Mouse (Mus musculus) CD8-positive naive resting alpha-beta T cell, adult 2 months (primary cell): ENCODE data around the gene Edem2.

ENCODE experiments used
- DNase-seq, 2 experiments: peaks; one replicate each; pipeline ENCODE4 v3.0.0; 2022; ENCODE audit warnings: low read depth in 2 of 2, low spot score in 2 of 2

Edem2 gene

DNA sequence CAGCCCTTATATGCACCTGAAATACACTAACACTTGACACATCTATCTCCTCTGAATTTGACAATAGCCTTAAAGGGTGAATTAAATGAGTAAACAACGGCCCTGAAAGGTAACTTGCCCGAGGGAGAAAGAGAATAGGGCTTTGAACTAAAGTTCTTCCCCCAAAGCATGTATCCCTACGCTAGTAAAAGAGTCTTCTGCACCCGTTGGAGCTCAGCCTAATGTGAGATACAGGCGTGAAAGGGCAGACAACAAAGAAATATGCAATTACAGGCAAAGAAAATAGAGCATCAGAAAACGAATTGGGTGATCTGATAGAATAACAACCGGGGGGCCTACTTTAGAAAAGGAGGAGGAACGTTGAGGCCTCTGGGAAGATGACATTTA lies 37.9 kb downstream of the Edem2 start:
- no peak for DNase-seq

GRCm38 (mm10) chr2:155689211-155689610 lies 40.1 kb downstream of the Edem2 start:
- DNase-seq = no peak

DNA sequence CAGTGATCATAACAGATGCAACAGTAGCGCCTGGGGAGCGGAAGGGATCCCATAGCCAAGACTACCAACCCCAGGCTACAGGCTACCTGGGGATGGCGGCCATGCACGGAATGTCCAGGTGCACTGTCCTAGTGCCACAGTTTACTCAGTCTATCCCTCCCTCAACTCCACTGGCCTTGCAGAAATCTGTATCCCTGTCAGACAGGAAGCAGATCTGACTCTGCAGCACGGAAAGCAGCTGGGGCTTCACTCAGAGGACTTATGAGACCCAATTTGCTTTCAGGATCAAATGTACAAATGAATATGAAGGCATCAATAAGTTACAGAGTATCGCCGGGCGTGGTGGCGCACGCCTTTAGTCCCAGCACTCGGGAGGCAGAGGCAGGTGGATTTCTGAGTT lies 41.5 kb downstream of the Edem2 start:
- DNase-seq = no peak

DNA sequence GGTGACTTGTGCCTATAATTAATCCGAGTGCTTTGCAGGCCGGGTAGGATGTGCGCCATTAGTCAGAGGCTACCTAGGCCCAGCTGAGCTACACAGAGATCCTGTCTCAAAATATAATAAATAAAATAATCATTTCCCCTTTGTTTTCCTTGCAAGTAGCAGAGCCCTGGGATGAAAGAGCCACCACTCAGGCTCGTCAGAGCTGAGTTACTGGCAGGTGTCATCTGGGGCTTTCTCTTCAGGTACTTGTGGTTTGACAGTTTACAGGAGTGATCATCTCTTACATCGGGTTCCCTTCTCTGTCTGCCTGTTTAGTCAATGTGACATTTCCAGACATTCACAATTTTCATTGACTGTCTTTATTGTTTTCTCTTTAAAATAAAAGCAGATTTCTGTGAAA lies 42.7 kb downstream of the Edem2 start:
- no peak for DNase-seq

- no peak for DNase-seq
These were observed 45.5 kb downstream of the Edem2 start for GRCm38 (mm10) chr2:155683821-155684220.

- DNase-seq = no peak
These were observed 46.1 kb downstream of the Edem2 start for GRCm38 (mm10) chr2:155683137-155683536.

DNA sequence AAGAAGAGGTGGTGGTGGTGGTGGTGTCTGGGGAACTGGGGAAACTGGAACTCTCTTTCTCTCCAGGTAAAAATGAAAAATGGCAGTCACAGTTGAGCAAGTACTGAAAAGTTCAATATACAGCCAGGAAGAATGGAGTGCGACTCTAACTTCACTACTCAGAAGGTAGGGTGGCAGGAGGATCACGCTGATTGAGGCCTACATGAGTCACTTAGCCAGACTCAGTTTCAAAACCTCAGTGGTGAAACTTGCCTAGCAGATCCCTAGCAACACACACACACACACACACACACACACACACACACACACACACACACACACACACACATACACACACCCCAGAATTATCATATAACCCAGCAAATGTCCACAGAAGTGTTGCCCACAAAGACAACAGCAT lies 47.4 kb downstream of the Edem2 start:
- DNase-seq = peak in 1 of 2 experiments; percentile 9

DNA sequence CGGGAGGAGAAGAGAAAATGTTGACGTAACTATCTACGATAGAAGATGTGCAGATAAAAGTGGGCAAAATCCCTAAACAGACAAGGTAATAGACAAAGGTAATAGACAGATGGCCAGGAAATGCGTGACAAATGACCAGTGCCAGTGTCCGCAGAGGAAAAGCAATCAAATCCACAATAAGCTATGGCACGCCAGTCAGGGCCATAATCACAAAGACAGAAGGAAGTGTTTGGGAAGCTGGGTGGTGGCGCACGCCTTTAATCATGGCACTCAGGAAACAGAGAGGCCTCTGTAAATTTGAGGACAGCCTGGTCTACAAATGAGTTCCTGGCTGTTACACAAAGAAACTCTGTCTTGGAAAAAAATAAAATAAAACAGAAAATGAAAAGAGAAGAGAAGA lies 48.1 kb downstream of the Edem2 start:
- DNase-seq = no peak

GRCm38 (mm10) chr2:155680591-155680990 lies 48.7 kb downstream of the Edem2 start:
- DNase-seq = peak in 1 of 2 experiments; percentile 12

DNA sequence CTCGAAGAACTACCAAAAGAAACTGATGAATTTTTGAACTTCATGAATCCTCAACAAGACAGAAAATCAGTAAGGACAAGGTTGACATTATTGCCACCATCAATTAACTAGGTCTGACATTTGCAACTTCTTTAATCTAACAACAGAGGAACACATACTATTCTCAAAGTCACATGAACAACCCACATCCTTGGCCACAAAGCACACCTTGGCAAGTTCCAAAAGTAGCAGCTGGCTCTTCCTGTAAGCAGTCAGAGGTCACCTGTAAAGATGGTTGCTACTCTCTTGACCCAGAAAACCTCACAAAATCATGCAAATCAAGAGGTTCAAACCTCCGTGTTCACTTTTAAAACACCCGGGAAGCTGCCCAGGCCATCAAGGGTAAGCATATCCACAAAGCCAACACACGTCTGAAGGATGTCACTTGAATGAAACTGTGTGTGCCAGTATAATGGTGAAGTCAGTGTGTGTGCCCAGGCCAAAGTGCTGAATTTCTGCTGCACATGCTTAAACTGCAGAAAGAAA lies 49.6 kb downstream of the Edem2 start:
- peak; percentile 26 to 49 for DNase-seq

- DNase-seq = no peak
These were observed 54.2 kb downstream of the Edem2 start for GRCm38 (mm10) chr2:155675118-155675517.

DNA sequence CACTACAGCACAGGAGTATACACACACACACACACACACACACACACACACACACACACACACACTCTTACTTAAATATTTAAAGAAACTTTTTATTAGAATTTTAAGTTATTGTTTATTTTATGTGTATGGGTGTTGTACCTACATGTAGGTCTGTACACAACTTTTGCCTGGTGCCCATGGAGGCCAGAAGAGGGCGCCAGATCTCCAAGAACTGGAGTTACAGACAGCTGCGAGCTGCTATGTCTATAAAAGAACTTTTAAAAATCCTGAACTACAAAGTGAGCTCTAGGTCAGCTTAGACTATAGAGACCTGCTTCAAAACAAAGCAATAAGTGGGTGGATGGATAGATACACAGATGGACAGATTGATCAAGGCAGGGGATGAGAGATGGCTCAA lies 55.7 kb downstream of the Edem2 start:
- peak; percentile 78 to 85 for DNase-seq

- no peak for DNase-seq
These were observed 58.0 kb downstream of the Edem2 start for GRCm38 (mm10) chr2:155671236-155671635.

- DNase-seq = peak; percentile 21 to 54
These were observed 60.8 kb downstream of the Edem2 start for GRCm38 (mm10) chr2:155668461-155668860.

DNA sequence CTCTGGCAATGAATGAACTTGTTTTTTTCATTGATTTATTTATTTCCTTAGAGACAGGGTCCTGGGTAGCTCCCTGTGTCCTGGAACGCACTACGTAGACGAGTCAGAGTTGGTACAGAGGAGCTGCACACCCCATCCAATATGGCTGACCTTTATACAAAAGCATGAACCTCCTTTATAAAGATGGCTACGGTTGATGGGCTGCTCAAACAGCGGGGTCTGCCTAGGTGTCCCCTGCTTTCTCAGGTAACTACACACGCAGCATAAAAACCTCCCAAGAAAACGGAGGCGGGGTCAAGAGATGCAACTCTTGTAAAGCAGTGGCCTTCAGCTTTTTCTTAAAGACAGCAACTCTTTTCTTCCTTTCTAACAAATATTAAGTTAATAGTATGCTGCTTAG lies 61.4 kb downstream of the Edem2 start:
- no peak for DNase-seq

DNA sequence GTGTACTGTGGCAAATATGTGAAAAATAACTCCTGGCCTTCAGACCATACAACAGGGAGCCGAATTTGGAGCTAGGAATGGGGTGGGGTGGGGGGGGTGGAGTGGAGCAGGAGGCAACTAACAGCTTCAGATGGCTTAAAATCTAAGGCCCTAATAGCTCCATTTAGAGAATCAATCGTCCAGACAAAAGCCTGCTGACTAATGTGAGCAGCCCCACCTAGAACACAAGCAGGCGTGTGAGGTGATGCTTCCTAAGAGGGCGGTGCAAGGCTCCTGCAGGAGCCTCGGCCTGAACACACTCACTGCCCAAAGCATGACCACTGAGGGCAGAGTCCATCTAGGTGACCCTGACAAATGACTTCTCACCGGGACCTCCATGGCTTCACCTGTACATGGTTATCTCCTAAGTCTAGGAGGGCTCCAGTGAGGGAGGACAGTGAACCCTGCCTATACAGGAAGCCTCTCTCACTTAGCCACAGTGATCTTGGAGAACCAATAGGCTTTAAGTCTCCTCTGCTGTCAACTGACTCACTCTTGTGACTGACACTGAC lies 65.3 kb downstream of the Edem2 start:
- no peak for DNase-seq

DNA sequence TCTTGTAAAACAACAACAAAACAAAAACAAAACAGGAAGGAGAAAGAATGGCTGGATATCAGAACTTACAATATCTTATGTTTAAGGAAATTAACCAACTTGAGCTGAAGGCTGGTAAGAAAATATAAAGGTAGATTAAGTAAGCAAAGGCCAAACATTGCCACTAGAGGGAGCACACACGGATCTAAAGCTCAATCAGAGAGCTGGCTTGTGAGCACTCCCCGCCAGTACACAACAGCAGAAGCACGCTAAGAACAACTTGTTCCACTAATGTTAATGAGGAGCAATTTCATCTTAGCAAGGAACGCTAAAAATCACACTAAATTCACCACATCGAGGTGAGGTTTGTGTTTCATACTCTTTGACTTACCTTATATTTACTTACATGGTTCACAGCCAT lies 66.2 kb downstream of the Edem2 start:
- DNase-seq = peak; percentile 37 to 50

GRCm38 (mm10) chr2:155662390-155662789 lies 66.9 kb downstream of the Edem2 start:
- no peak for DNase-seq

DNA sequence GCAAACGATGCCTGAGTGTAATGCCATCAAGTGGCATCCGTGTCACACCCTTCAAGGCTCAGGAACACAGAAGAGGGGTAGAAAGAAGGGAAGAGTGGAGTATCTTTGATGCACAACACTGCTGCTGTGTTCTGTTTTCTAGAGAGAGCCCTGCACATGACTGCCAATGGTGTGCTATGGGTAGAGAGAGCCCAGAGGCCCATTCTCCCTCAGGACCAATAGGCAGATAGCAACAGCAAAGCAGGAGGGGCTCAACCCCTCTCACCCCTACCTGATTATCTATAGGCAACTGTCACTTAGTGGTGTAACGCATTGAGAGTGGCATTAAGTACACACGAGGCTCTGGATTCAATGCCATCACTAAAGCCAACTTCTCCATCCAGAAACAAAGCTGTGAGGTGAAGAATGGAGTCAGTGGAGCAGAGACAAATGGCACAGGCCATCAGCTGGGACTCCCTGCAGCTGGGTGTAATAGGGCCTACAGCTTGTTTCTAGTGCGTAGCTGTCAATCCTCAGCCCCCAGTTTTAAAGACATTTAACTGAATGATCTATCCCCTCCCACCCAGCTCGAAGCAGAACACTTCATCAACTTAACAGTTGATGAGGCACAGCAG lies 73.4 kb downstream of the Edem2 start:
- no peak for DNase-seq

- no peak for DNase-seq
These were observed 76.7 kb downstream of the Edem2 start for GRCm38 (mm10) chr2:155652618-155653017.
